Mouse (Mus musculus) ES-E14 (cell line): Measurements from ENCODE around the gene Ube2g2. TPM values are rescaled to one million over a fixed set of nuclear protein-coding genes. Genes with fewer than 3 reads are reported as not detected.

Experiments
- total RNA-seq: library from RNA; depleted of rRNA; stranded (reverse); fragments of 300-350 nt; gene quantifications from 2 replicates; pipeline ENCODE4 v1.2.3, GENCODE M21; 2012; rRNA removed

The Ube2g2 gene
- total RNA-seq, 1 experiment = 32.7 TPM

Other genes starting within 250 kb of the Ube2g2 start
- gene Adarb1, start 204.0 kb upstream of the Ube2g2 start, total RNA-seq = 6.3 and 9.5 TPM in 2 replicates
- 29.1 and 33.6 TPM in 2 replicates for gene Fam207a, start 106.5 kb upstream of the Ube2g2 start, total RNA-seq
- gene Itgb2, start 92.0 kb upstream of the Ube2g2 start, total RNA-seq = 0.42 and 0.54 TPM in 2 replicates
- gene Pttg1ip, start 40.6 kb upstream of the Ube2g2 start, total RNA-seq = 115 and 142 TPM in 2 replicates
- gene Sumo3, start 16.2 kb upstream of the Ube2g2 start, total RNA-seq = 139 and 148 TPM in 2 replicates
- gene Gm49325, start 16.1 kb upstream of the Ube2g2 start, total RNA-seq = 1.7 and 5.4 TPM in 2 replicates
- 0.49 and 0.90 TPM in 2 replicates for gene Tspear, start 64.3 kb downstream of the Ube2g2 start, total RNA-seq
- not detected in 2 replicates for gene Gm19402, start 68.5 kb downstream of the Ube2g2 start, total RNA-seq
- not detected in 2 replicates for gene Gm9508, start 75.0 kb downstream of the Ube2g2 start, total RNA-seq
- gene Gm10272, start 84.4 kb downstream of the Ube2g2 start, total RNA-seq = not detected in 2 replicates
- gene Gm10024, start 89.2 kb downstream of the Ube2g2 start, total RNA-seq = not detected in 2 replicates
- gene Gm10142, start 93.5 kb downstream of the Ube2g2 start, total RNA-seq = not detected in 2 replicates
- gene Krtap12-1, start 98.3 kb downstream of the Ube2g2 start, total RNA-seq = not detected in 2 replicates
- not detected in 2 replicates for gene Gm10100, start 104.2 kb downstream of the Ube2g2 start, total RNA-seq
- not detected in 2 replicates for gene Gm18596, start 120.4 kb downstream of the Ube2g2 start, total RNA-seq
- not detected in 2 replicates for gene Gm9736, start 129.1 kb downstream of the Ube2g2 start, total RNA-seq
- gene Gm3233, start 137.4 kb downstream of the Ube2g2 start, total RNA-seq = not detected in 2 replicates
- not detected in 2 replicates for gene Gm3238, start 149.1 kb downstream of the Ube2g2 start, total RNA-seq
- not detected in 2 replicates for gene Gm7138, start 154.7 kb downstream of the Ube2g2 start, total RNA-seq
- not detected in 2 replicates for gene Gm3250, start 160.3 kb downstream of the Ube2g2 start, total RNA-seq
- gene Gm7137, start 165.9 kb downstream of the Ube2g2 start, total RNA-seq = not detected in 2 replicates
- not detected in 2 replicates for gene Gm9639, start 172.8 kb downstream of the Ube2g2 start, total RNA-seq
- gene Gm19668, start 176.9 kb downstream of the Ube2g2 start, total RNA-seq = not detected in 2 replicates
- gene Gm9507, start 189.6 kb downstream of the Ube2g2 start, total RNA-seq = not detected in 2 replicates
- gene Gm2696, start 192.4 kb downstream of the Ube2g2 start, total RNA-seq = not detected in 2 replicates
- not detected in 2 replicates for gene Krtap10-4, start 204.8 kb downstream of the Ube2g2 start, total RNA-seq
- not detected in 2 replicates for gene Krtap10-10, start 213.7 kb downstream of the Ube2g2 start, total RNA-seq
- gene Gm36176, start 224.5 kb downstream of the Ube2g2 start, total RNA-seq = not detected in 2 replicates
- gene Gm10318, start 230.6 kb downstream of the Ube2g2 start, total RNA-seq = not detected in 2 replicates
- not detected in 2 replicates for gene Gm3285, start 239.7 kb downstream of the Ube2g2 start, total RNA-seq